Mouse (Mus musculus) left cerebral cortex, adult 9 months (tissue): ENCODE measurements around the gene Gm19402.
"Not testable (repeated sequence)": the region's sequence is repeated elsewhere in the genome, so short reads cannot be mapped to it uniquely, and the experiment has no call there.

Experiments
- DNase-seq, 2 experiments: peaks; one replicate each; pipeline ENCODE4 v3.0.0; 2022; ENCODE audit warnings: low spot score in 2 of 2

Gene Gm19402

DNA sequence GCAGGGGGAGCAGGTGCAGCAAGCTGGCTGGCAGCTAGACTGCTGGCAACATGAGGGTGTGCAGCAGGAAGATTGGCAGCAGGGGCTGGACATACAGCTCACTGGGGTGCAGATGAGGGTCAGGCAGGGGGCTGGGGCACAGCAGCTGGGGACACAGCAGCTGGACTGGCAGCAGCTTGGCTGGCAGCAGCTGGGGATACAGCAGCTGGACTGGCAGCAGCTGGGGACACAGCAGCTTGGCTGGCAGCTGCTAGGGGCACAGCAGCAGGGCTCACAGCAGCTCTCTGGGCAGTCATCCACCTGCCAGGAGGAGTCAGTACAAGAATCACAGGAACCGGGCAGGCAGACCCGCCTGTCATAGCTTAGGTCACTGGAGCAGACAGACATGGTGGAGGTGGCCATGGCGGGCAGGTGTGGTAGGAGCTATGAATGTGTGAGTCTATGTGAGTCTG, at the start of gene Gm19402:
Gm19402 (minus strand) TSS at position 402 of the 452 bp plus-strand sequence.
- not testable (repeated sequence) for DNase-seq

DNA sequence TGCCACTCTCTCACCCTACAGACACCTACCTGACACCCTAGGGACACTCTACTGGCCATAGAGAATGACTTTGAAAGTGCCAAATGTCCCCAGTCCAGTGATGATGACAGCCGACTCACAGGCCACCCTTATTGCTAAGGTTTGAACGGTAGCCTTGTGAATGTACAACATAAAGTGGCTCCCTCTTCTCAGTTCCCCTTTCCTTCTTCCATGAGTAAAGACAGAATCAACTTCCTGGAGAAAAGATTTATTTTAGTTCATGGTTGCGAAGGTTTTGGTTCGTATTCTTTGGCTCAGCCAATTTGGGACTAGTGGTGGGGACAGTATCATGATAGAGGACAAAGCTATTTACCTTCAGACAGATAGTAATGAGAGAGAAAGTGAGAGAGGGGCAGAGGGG, 48.4 kb upstream of the Gm19402 start:
- no peak for DNase-seq

DNA sequence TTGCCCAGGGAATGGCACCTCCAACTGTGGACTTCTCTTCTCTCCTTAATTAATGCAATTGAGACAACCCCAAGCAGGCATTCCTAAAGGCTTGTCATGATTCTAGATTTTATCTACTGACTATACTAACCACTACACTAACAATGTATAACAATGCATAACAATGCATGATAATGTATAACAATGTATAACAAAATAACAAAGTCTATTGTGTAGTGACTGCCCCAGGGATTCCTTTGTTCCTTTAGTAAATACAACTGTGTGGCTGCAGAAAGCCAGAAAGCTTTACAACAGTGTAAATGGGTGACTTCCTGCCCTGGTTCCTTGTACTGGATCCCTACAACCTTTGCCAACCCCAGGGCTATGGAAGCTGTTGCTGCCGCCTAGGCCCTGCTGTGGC, 45.4 kb upstream of the Gm19402 start:
- DNase-seq: no peak

DNA sequence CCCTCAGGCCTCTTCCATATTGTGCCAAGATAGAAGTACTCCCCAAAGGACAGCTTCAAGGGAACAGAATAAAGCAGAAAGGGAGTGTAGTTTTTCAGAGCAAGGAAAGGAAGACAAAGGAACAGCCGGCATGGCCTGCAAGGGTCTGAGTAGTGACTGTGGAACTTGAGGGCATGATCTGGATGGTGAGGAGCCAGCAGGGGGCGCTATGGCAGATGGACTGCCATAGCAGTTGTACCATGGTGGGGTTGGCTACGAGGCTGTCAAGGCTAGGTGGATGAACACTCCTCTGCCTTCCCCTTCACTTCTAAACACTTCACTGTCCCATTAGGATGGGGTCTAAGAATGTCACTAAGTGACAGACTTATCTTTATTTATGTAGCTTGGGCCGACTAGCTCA, 38.7 kb upstream of the Gm19402 start:
- no peak for DNase-seq

DNA sequence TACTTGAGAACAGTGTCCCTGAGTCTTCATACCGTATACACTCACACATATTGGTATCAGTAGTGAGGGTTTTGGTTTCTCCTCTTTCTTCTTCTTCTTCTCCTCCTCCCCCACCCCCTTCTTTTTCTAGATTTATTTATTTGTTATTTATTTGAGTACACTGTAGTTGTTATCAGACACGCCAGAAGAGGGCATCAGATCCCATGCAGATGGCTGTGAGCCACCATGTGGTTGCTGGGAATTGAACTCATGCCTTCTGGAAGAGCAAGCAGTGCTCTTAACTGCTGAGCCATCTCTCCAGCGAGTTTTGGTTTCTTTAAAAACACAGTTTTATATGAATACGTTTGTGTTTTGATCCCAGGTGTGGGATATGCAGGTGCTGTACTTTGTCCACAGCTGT, 37.7 kb upstream of the Gm19402 start:
- no peak for DNase-seq

DNA sequence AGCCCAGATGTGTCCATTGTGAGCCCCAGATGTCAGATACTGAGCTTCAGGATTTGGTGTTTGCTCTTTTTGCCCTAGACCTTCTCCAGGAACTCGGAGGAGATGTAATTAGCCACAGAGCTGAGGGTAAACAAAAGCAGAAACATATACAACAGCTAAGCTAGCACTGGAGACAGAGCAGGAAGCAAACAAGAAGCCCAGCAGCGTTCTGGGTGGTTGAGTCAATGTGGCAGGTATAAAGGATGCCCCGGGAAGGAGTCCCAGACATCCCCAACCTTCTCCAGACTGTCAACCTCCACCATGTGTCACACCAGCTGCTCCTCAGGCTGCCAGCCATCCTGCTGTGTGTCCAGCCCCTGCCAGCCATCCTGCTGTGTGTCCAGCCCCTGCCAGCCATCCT, 35.6 kb upstream of the Gm19402 start, which contains the start of gene Gm10100:
Gm10100 (plus strand) TSS at position 301 of the 400 bp plus-strand sequence.
- no peak for DNase-seq

DNA sequence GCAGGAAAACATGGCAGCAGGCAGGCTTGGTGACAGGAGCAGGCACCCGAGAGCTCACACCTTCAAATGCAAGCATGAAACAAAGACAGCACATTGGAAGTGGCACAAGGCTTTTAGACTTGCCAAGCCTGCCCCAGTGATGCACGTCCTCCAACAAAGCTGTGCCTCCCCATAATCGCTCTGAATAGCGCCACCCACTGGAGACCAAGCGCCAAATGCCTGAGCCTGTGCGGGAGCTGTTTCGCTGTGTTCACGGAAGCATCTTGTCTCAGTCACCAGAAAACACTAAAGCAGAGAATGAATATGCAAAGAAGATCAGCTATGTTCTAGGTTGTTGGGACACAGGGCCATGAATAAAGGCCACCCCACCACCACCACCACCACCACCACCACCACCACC, 34.3 kb upstream of the Gm19402 start:
- DNase-seq: no peak

DNA sequence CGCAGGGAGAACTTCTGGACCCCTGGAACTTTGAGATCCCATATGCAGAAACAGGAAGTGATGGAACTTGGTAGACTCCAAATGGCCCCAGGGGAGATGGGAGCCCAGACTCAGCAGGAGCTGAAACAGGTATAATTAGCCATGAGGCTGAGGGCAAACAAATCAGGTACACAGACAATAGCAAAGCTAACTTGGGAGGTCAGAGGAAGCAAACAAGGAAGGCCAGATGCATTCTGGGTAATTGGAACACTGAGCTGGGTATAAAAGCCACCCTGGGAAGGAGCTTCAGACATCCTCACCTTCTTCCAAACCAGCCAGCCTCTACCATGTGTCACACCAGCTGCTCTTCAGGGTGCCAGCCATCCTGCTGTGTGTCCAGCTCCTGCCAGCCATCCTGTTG, 29.7 kb upstream of the Gm19402 start, which contains the start of gene Krtap12-1:
Krtap12-1 (plus strand) TSS at position 301 of the 400 bp plus-strand sequence.
- DNase-seq: not testable (repeated sequence)

DNA sequence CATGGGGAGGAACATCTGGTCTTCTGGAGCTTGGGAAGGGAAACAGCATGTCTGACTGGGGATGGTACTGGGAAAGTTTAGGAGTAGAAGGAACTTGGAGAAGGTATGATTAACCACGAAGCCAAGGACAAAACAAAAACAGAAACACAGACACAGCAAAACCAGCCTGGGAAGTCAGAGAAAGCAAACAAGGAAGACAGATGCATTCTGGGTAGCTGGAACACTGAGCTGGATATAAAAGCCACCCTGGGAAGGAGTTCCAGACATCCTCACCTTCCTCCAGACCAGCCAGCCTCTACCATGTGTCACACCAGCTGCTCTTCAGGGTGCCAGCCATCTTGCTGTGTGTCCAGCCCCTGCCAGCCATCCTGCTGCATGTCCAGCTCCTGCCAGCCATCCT, 24.9 kb upstream of the Gm19402 start, which contains the start of gene Gm10142:
Gm10142 (plus strand) TSS at position 301 of the 400 bp plus-strand sequence.
- no peak for DNase-seq

DNA sequence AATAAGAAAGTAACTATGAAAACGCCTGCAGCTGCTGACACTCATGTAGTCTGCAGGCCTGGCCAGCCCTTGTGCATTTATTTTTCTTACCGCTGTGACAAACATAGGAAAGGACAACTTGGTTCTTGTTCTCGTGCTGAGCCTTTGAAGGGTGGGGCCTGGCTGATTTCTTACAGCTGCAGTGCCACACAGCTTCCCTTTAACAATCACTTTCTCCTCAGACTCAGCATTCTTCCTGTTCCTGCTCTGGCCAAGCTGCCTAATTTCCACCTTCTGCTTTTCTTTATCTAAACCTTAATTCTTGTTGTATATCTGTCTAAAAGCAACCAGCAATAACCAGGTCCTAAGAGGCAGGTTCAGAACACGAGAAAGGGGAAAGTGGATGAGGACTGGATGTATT, 23.2 kb upstream of the Gm19402 start:
- DNase-seq: no peak

DNA sequence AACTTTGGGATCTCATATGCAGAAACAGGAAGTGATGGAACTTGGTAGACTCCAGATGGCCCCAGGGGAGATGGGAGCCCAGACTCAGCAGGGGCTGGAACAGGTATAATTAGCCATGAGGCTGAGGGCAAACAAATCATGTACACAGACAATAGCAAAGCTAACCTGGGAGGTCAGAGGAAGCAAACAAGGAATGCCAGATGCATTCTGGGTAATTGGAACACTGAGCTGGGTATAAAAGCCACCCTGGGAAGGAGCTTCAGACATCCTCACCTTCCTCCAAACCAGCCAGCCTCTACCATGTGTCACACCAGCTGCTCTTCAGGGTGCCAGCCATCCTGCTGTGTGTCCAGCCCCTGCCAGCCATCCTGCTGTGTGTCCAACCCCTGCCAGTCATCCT, 20.6 kb upstream of the Gm19402 start, which contains the start of gene Gm10024:
Gm10024 (plus strand) TSS at position 301 of the 400 bp plus-strand sequence.
- not testable (repeated sequence) for DNase-seq

DNA sequence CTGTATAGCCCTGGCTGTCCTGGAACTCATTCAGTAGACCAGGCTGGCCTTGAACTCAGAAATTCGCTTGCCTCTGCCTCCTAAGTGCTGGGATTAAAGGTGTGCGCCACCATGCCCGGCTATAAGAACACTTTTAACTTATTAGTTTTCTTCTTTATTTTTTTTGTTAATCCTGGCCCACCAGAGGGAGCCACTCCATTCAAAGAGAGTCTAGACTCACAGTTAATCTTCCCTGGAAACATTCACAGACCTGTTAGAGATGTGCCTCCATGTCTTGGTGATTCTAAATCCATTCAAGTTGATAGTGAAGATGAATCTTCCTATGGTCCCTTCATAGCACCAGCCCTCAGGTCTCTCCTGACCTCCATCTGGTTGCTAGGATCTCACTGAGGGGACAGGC, 19.3 kb upstream of the Gm19402 start:
- no peak for DNase-seq

DNA sequence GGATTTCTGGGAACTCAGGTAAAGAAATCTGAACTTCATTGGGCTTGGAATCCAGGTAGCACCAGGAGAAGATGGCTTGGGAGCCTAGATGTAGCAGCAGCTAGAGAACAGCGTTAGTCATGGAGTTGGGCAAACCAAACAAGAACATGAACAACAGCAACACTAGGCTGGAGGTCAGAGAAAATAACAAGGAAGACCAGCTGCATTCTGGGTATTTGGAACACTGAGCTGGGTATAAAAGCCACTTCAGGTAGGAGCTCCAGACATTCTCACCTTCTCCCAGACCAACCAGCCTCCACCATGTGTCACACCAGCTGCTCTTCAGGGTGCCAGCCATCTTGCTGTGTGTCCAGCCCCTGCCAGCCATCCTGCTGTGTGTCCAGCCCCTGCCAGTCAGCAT, 15.8 kb upstream of the Gm19402 start, which contains the start of gene Gm10272:
Gm10272 (plus strand) TSS at position 301 of the 400 bp plus-strand sequence.
- no peak for DNase-seq

DNA sequence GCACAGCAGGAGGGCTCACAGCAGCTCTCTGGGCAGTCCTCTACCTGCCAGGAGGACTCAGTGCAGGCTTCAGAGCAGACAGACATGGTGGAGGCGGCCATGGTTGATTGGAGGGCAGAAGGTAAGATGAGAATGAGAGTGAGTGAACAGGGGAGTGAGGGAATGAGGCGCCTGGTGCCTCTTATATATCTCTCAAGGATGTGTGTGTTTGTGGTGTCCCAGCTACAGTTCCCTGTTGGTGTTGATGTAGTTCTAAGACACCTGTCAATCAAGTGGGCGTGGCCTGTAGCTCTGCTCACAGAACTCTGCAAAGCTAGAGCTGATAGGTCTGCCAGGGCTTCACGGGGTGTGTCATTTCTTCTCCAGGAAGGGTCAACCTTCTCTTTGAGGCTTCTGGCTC, 6.6 kb upstream of the Gm19402 start, which contains the start of gene Gm9508:
Gm9508 (minus strand) TSS at position 101 of the 400 bp plus-strand sequence.
- no peak for DNase-seq

DNA sequence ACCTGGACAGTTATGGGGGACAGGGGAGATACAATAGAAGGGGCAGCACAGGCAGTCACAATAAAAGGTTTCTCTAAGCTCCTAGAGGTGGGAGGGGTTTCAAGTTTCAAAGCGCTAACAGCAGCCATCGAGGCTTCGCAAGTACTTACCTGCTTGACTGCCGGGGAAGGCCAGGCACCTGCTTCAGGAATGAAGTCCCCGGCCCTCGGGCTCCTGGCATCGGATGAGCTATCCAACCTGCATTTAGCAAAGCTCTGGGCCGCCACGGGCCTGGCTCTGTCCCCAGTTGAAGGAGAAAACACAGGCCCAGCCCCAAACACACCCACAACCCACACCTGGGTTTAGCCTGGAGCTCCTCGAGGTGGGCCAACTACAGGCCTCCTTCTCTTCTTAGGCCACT, 3.5 kb downstream of the Gm19402 start:
- no peak for DNase-seq

DNA sequence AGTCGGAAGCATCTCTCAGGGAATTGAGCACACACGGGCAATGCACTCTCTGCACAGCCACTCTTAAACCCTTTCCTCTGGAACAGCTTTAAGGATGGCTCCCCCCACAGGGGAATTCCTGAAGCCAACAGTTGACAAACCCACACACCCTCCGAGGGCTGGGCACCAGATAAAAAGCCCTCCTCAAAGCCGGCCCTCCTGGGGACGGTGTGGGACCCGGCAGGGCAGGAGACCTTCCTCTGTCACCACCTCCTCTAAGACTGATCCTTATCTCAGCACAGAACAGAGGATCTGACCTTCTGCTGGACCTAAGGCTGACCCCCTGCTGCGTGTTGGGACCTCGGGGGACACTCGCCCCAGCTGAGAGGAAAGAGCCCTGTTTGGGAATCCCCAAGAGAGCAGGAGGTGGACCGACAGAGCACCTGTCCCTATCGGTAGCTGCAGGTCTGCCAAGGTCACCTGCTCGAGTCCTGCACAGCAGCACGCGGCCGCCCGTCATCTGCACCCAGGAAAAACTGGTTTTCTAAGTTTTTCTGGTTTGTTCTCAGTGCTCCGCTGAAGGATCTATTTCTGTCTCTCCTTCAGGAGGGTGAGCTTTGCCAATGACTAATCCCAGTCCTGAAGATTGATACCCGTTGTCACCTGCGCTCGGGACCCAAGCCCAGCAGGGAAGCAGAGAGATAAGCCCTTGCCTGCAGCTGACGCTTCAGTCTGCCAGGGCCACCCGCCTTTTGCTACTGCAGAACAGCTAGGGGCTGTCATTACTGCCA, 4.5 kb downstream of the Gm19402 start, which contains the start of gene Tspear:
Tspear (plus strand) TSS at position 675 of the 770 bp plus-strand sequence.
- DNase-seq: no peak

DNA sequence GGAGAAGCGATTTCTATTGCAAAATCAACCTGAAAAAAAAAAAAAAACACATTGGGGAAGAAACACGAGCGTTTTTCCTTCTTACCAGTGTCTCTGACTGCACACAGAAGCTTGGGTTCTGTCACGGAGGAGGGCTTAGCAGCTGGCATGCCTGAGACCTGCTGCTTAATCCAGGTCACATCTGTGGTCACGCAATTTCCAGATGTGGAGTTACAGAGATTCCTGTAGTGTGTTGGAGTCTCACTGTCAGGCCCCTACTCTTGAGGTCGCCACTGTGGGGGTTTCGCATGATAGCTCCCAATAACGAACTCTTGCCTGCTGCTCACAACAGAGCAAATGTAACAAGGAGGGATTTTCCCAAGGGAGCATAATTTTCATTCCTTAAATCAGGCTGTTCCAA, 6.4 kb downstream of the Gm19402 start:
- no peak for DNase-seq

DNA sequence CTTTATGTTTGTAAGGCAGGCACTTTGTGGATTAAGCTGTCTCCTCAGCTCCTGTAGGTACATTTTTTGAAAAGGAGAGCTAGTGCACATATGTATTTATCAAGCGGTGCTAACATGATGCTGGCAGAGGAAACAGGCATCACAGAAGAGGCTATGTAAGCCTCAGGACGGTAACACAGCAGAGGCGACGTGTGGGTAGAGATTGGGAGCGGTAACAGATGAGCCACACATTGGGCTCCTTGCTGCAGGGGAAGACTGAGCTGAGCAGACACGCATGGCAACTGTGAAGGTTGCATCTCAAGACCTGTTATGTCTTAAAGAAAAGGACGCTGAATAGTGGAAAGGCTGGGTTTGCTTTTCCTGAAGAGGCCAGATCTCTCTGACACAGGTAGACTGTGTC, 7.6 kb downstream of the Gm19402 start:
- peak in 1 of 2 experiments; percentile 31 for DNase-seq

DNA sequence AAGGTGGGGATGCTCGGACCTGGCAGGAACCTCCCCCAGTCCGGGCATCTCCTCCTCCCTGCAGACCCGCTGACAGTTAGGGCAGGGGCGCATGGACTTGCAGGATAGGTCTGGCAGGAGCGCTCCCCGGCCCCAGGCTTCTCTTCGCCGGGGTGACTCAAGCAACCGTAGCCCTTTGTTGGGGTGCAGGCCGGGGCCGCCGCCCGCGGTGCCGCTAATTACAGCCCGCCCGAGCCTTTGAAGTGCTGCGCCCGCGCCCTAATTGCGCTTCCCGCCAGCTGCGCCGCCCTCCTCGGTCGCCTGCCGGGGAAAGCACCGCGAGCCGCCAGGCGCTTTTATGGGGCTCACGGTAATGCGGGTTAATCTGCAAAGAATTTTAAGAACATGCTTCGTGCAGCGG, 13.0 kb downstream of the Gm19402 start:
- no peak for DNase-seq

DNA sequence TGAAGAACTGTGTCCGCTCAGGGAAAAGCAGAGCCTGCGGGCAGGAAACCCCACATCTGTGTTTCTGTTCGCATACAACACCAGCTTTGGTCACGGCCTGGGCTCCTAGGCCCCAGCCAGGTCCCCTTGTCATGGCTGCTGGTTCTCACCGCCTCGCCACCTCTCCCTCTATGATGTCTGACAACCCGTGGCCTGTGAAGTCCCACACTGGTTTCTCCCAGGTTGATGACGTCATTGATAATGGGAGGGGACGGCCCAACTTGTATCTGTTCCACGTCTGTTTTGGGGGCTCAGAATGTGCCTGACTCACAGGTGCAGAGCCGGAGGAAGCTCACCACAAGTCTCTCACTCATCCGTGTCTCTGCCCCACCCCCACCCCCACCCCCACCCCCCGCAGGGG, 16.8 kb downstream of the Gm19402 start:
- DNase-seq: no peak

DNA sequence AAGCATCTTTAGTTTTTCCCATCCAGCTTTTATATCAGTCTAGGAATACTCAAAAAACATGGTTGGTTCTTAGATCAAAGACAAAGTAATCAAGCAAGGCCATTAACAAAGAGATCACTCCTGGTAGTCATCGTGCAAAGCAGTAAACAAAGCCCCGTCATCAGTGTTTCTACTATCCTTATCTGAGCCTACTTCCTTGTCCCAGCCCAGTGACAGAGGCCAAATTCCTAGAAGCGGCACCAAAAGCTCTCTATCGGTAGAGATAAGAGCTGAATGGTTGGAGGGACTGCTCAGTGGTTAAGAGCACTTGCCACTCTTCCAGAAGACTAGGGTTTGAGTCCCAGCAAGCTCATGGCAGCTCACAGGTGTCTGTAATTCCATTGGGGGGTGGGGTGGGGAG, 19.0 kb downstream of the Gm19402 start:
- no peak for DNase-seq

DNA sequence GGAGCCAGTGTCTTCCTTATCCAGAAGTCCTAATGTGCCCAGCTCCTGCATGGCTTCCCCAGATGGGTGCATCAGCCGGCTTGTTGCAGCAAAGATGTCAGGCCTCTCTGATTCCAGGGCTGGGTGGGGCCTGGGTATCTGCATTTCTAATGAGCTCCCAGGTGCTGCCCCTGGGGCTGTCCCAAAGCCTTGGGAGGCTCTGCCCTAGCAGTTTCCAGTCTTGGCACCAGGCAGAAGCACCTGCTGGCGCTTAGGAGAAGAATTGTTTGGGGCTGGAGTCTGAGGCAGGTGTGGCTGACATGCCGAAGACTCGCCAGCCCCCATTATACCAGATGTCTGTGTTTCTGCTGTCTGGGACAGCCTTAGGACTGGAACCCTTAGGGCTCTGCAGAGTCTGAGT, 19.8 kb downstream of the Gm19402 start:
- no peak for DNase-seq

DNA sequence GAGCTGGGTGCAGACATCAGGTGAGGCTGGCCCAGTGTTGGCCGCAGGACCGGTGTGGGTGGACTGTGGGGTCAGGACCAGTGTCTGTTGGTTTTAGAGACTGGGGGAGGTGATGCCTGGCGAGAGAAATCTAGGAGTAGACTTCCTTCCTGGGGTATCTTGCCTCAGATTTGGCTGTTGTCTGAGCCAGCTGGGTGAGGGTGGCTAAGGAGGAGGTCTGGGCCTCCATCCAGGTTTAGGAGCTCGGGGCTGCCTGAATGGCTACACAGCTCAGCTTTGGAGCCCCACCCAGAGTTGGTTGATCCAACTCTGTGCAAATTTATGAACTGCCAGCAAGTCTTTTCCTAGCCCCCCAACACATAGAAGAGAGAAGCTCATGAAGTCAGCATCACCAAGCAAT, 23.2 kb downstream of the Gm19402 start:
- DNase-seq: peak in 1 of 2 experiments; percentile 43
